In the genomic region with DNA sequence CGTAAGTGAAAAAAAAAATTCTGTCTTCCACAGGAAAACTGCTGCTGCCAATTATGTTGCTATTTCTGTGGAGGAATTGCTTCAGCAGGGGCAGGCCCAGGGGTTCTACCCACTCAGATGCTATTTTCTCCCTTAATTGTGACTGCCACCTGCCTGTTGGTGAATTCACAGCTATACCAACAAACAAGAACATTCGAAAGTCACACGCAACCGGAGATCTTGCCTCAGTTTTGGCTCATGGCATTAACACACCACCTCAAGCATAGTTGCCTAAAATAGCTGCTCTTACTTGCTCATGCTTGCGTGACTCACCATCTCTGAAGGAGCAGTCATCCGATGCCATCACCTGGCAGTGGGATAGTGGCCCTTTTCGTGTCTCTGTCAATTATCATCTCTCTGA, we compare ENCODE assay signal across 14 mouse cellular contexts.
A peak's percentile ranks its signal among the peaks of the same experiment; 100 is the strongest.
DNase-seq lines count a peak whose midpoint lies in the region; ATAC-seq lines count a peak whose summit lies in the region.
"Had no signal": no experiment of that assay in that cellular context is flagged by ENCODE, and none has a peak within 500 bp of the region (broad histone marks: within the 10 kb centered on the region; RNA-seq: fewer than 3 reads in every experiment).

No protein-coding gene starts in this region.

- DNase-seq in cerebellum, adult 18-20 months, result peak; percentile 3 to 10
- DNase-seq in cerebellum, adult 11 months, result no peak
- peak; percentile 38 for DNase-seq in left cerebral cortex, adult 11 months (ENCODE audit: low spot score)
- DNase-seq in left cerebral cortex, postnatal 4 days, result no peak
- peak; percentile 17 to 33 for DNase-seq in left cerebral cortex, adult 18-20 months (ENCODE audit: low spot score in 2 of 2)
- DNase-seq in right cerebral cortex, postnatal 36 days (ENCODE audit: low spot score in 2 of 2), result peak; percentile 26 to 29
- DNase-seq: liver, embryonic 13.5 days; lung, postnatal 14 days had no signal

- WGBS in forebrain, embryonic 13.5 days, result 92% methylated on average over 7 of the region's 7 CpGs

- no peak overlapping the region for H3K9ac ChIP-seq in forebrain, embryonic 13.5 days
- H3K9ac ChIP-seq: liver, embryonic 13.5 days; midbrain, embryonic 12.5 days had no signal

- no peak for ATAC-seq in forebrain, embryonic 13.5 days
- ATAC-seq in activated CD4-positive, CD25-positive, alpha-beta regulatory T cell, adult 4 months, result no peak
- ATAC-seq: hindbrain, postnatal 0 days had no signal

- no peak overlapping the region for H3K4me2 ChIP-seq in forebrain, embryonic 13.5 days
- H3K4me2 ChIP-seq: heart, embryonic 11.5 days; liver, embryonic 13.5 days; midbrain, embryonic 12.5 days had no signal

- H3K4me3 ChIP-seq in forebrain, embryonic 13.5 days, result no peak overlapping the region
- H3K4me3 ChIP-seq: erythroblast, embryonic 14.5 days; liver, embryonic 13.5 days; midbrain, embryonic 12.5 days had no signal

- H3K4me1 ChIP-seq in forebrain, embryonic 13.5 days, result no peaks in the 10 kb centered on the region
- H3K4me1 ChIP-seq: liver, embryonic 13.5 days; midbrain, embryonic 12.5 days had no signal

- intact Hi-C loops in left cerebral cortex, postnatal 4 days (cut with DNase I), result loop anchor here (10.0 kb wide), 1 partner anchor 773 kb away; no protein-coding TSS in a partner anchor

- no peak overlapping the region for H3K27ac ChIP-seq in forebrain, embryonic 13.5 days
- H3K27ac ChIP-seq: hindbrain, postnatal 0 days; liver, embryonic 13.5 days; midbrain, embryonic 12.5 days had no signal

- H3K9me3 ChIP-seq in forebrain, embryonic 13.5 days (replicated peaks), result no peaks in the 10 kb centered on the region
- H3K9me3 ChIP-seq: liver, embryonic 13.5 days; midbrain, embryonic 12.5 days had no signal

- no peaks in the 10 kb centered on the region for H3K36me3 ChIP-seq in forebrain, embryonic 13.5 days (ENCODE audit: poor library complexity, severe bottlenecking)
- H3K36me3 ChIP-seq: liver, embryonic 13.5 days; midbrain, embryonic 12.5 days had no signal

- no peaks in the 10 kb centered on the region for H3K27me3 ChIP-seq in forebrain, embryonic 13.5 days
- H3K27me3 ChIP-seq: liver, embryonic 13.5 days; midbrain, embryonic 12.5 days had no signal

Comparison
In these comparisons a context has a peak if more than half of its experiments do, and no peak if none do; other contexts are left out.
1. DNase-seq: peak in cerebellum, adult 18-20 months (2 of 2), left cerebral cortex, adult 11 months (single experiment), left cerebral cortex, adult 18-20 months (2 of 2) and right cerebral cortex, postnatal 36 days (2 of 2); none in cerebellum, adult 11 months (single experiment) and left cerebral cortex, postnatal 4 days (single experiment).